Mouse (Mus musculus) left cerebral cortex, postnatal 36 days (tissue): ENCODE measurements at regions not wholly inside any gene's neighbourhood (a gene's known extent, or its start where the extent isn't known, plus 50 kb on each side); places are given as distances from the start of the nearest gene placed in this dataset.

Source experiments
- DNase-seq, 2 experiments: peaks; one replicate each; pipeline ENCODE4 v3.0.0; 2021 to 2022; ENCODE audit warnings: low spot score in 2 of 2, mixed read lengths in 1 of 2
- intact Hi-C: fragments of 180-260 bp; cut with DNase I; formaldehyde crosslinking; loops from one replicate; pipeline ENCODE4 v1.15.1; 2025

DNA sequence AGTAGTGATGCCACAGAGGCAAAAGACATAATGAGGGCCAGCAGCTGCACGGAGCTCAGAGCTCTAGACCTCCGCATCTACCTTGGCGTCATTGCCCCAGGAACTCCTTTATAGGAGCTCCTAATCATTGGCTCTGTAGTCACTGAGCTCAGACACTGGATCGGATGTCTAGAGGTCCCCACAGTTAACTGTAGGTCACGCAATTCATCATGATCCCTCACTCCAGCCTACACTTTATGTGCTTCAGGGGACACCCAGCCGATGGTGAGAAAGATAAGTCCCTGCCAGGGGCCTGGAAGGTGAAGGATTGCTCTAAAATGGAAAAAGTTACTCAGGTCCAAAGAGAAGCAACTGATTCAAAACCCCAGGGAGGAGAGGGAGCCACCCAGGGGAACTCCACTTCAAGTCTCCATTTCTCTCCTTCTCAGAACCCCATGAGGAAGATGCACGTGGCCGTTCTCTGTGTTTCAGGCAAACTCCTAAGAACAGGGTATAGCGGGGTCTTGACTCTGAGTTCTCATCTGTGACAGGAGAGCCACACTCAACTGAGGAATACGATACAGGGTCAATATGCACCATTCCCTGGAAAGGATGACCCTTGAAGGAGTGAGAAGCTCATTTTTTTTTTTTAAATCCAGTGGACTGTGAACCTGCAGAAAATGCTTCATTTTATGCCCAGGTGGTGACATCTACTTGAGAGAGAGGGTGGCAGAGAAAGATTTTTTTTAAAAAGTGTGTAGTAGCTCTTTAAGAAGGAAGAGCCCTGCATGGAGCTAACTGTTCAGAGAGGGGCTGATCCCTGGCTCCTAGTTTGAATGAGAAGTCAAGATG lies 200.7 kb upstream of the Six2 start:
- intact Hi-C loops, result no loop called here
- no peak for DNase-seq

GRCm38 (mm10) chr17:85886675-85887074 lies 198.6 kb upstream of the Six2 start:
- intact Hi-C loops, result no loop called here

DNA sequence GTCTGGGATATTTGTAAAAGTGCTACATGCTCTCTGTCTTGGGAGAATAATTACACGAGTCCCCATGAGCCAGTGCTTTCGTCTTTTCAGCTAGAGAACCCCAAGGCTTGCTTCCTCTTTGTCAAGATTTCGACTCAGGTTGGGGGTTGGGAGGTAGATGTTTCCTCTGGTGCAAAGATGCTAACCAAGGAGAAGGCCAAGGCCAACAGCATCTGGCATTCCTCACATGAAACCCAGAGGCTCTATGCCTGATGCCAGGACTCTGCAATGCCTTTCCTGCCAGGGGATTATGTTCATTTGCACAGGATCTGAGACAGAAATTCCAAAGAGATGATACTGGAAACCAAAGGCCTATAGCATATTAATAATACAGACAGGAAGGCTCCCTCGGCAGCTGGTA lies 198.2 kb upstream of the Six2 start:
- DNase-seq, result no peak
- intact Hi-C loops, result no loop called here

More at GRCm38 (mm10) chr17:85886675-85887074, 198.6 kb upstream of the Six2 start:
- no peak for DNase-seq

DNA sequence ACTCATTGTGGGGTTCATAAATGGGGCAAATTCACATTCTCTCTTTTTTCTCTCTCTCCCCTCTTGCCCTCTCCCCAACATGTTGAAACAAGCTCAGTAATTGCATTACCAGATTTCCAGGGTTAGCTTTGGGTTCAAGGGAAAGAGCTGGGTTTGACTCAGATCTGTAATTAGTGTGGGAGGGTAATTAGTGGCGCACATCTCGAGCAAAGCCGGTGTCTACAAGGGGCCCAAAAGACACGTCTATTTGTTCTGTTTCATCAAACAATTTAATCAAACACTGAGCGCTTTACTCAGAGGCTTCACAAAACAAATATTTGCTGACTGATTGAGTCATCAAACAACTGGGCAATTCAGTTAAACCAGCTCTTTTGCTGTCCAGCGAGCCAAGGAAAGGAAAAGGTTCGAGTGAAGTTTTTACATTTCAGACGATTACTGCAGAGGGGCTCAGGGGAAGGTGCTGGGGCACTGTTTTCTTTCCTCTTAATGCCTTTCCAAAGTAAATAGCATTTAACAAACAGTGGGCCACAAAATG lies 193.6 kb upstream of the Six2 start:
- intact Hi-C loops, result no loop called here
- no peak for DNase-seq

DNA sequence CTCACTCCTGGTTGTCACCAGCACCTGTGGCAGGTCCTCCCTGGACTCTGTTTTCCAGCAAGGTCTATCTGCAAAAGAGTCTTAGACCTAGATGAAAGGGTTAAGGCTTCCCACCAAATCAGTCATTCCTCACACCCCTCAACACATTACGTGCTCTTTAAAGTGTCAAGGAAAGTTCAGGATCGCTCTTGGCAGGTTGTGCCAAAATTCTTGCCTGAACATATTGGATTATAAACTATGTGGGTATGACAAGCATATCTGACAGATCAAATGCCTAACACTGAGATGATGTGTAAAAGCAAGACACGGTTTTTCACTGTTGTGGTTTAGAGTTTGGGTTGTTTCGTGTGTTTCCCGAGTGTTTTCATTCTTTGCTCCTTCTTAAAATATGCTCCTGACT lies 193.0 kb upstream of the Six2 start:
- intact Hi-C loops, result no loop called here

GRCm38 (mm10) chr17:85877426-85877825 lies 189.4 kb upstream of the Six2 start:
- intact Hi-C loops, result no loop called here
- DNase-seq, result no peak

More for the DNA sequence above, 193.0 kb upstream of the Six2 start:
- DNase-seq, result no peak

DNA sequence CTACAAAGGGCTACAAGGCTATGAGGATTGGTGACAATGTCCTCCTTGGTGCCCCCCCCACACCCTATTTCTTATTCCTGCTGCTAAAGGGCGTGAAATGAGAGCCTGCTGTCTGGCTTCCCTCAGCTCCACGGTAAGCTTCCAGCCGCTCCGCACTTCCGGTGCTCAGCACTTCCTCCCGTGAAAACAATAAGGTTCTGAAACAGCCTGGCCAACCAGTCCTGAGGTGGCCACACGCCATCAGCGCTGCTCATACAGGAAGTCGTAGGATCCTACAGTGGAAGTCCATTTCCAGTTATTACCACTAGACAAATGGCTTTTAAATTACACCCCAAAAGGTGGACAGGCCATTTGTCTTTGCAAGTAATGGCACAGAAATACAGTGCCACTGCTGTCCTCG lies 188.8 kb upstream of the Six2 start:
- intact Hi-C loops, result no loop called here
- no peak for DNase-seq

DNA sequence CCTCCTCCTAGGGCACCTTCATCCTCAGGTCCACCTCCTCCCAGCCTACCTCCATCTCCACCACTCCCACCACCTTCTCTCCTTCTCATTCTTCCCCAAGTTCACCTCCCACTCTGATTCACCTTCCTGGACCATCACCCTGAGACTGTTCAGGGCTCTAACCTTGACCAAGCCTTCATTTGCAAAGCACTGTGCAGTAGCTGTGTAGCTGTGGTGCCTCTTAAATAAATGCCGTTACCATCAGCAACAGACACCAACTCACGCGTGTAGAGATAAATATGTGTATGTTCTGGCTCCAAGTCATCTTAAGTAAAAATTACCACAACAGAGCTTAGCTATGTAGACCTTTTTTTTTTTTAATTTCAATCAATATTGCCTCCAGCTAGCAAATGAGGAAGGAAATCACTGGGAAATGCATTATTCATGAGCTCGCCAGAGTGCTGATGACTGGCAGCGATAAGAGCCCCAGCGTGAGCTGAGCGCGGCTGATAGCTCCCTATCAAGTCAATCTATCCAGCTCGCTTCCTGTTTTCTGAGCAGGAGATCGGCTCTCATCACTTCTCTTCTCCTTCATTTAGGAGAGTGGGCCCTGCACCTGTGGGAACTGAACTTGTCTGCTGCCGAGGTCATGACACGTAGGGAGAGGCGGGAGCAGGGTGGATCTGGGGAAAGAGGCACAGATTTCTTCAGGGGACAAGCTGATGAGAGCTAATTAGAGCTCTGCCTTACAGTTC lies 185.9 kb upstream of the Six2 start:
- intact Hi-C loops, result no loop called here
- DNase-seq, result no peak

DNA sequence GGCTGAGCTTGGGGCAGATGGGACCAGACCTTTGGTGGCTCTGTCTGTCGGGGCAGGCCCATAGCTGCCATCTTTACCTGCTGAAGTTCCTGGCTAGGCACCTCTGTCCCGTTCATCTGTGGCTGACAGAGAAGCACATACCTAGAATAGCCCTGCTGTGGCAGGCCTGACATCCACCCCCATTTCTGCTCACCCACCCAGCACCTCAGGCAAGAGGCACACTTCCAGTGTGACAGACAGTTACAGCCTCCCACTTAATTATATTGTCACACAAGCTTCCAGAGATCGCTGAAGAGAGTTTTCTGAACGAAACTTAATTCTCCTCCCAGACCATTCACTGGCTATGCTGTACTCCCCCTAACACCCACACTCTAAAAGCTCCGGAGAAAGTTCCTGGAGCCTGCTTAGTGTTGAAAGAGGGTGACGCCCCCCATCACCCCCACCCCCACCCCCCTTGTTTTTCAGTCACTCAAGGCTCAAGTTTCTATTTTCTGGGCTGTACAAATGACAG lies 184.9 kb upstream of the Six2 start:
- intact Hi-C loops, result no loop called here
- DNase-seq, result no peak

- intact Hi-C loops, result no loop called here
Measured at GRCm38 (mm10) chr17:85870406-85870805, 182.3 kb upstream of the Six2 start.

GRCm38 (mm10) chr17:85869179-85869578 lies 181.1 kb upstream of the Six2 start:
- DNase-seq, result no peak
- intact Hi-C loops, result no loop called here

More at GRCm38 (mm10) chr17:85870406-85870805, 182.3 kb upstream of the Six2 start:
- no peak for DNase-seq

GRCm38 (mm10) chr17:85867945-85868616 lies 180.0 kb upstream of the Six2 start:
- no peak for DNase-seq
- intact Hi-C loops, result no loop called here

DNA sequence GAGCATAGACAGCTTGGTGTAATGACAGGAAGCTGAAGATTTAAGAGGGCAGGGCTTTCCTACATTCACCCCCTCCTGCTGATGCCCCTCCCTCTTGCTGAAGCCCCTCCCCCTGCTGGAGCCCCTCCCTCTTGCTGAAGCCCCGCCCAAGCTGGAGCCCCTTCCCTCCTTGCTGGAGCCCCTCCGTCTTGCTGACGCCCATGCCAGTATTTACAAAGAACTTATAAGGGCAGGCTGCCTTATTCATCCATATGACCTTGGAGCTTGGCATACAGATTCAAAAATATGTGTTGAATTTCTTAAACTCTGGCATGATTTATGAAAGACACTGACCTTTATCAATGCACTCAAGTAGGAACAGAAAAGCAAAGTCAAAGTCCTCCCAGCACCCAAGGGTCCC lies 178.5 kb upstream of the Six2 start:
- no peak for DNase-seq
- intact Hi-C loops, result no loop called here

DNA sequence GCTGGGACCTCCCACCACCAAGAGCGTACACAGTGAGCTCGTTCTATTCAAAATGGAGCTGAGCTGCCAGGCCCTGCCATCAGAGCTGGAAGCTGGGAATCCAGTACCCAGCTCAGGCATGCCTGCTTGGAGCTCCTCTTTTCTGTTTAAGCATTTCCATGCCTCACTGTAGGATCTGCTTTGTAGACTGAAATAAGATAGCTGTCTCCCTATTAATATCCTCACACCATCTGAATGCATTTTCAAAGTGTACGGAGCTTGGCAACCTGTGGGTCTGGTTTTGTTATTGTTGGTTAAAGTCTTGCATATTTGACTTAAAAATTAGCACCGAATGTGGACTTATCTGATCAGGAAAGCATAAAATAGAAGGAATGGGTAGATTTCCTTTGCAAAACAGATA lies 177.9 kb upstream of the Six2 start:
- intact Hi-C loops, result no loop called here

DNA sequence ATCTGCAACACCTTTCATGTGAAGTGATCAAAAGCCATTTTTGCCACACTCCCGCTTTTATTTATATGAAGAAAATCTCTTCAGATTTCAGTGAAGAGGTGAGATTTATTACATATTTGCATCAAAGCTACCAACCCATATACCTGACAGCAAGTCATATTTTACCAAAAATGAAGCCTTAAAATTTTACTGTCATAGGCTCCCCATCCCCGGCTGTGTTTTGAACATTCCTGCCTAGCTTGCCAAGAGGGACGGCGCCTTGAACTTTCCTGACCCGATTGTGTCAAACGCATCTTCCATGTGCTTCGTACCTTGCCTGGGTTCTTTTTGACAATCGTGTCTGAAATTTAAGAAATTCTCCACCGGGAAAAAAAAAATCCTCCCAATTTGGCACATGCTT lies 173.3 kb upstream of the Six2 start:
- DNase-seq, result no peak
- intact Hi-C loops, result no loop called here

More for the DNA sequence above, 177.9 kb upstream of the Six2 start:
- no peak for DNase-seq

- DNase-seq, result no peak
- intact Hi-C loops, result no loop called here
Measured at GRCm38 (mm10) chr17:85860797-85861196, 172.7 kb upstream of the Six2 start.

DNA sequence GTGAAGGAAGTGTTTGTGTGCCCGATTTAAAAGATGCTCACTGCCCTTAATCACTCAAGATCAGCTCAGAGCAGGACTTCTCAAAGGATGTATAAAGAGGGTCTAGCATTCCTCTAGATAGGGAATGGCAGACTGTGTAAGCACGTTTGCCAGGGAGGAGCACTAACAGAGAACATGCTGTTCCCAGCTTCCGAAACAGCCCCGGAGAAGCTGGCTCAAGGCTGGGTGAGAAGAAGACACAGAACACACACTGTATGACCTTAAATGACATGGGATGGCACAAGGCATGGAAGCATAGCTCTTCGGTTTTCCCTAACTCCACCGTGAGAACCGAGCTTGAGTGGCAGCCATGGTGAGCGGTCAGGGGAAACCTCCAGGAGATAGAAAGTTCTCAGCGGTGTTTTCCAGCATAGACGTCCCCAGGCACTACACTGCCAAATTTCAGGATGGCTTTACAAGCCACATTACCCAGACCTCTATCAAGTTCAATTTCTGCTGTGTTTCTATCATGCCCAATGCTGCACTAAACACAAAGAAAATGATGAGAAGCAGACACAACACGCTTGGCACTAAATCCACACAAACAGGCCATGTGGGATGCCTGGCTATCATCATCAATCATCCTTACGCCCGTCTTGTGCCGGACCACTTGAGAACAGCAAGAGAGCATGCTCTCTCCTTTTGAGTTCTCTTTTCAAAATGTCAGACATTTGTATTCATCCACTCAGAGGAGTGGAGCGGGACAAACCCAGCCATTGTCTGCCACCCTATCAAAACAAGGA lies 172.0 kb upstream of the Six2 start:
- intact Hi-C loops, result no loop called here
- no peak for DNase-seq

DNA sequence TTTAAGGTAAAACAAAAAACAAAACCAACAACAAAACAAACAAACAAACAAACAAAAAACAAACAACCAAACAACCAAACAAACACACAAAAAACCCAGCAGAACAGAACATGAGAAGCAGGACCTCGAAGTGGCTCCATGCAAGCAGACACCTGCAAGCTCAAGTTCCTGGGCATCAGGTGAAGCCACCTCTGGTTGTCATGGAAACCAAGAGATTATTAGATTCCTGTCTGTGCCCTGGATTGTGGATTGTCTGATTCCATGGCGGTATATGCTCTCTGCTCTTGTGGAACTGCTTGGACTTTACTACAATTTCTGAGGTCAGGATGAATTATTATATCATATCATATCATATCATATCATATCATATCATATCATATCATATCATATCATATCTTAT lies 170.4 kb upstream of the Six2 start:
- intact Hi-C loops, result no loop called here

DNA sequence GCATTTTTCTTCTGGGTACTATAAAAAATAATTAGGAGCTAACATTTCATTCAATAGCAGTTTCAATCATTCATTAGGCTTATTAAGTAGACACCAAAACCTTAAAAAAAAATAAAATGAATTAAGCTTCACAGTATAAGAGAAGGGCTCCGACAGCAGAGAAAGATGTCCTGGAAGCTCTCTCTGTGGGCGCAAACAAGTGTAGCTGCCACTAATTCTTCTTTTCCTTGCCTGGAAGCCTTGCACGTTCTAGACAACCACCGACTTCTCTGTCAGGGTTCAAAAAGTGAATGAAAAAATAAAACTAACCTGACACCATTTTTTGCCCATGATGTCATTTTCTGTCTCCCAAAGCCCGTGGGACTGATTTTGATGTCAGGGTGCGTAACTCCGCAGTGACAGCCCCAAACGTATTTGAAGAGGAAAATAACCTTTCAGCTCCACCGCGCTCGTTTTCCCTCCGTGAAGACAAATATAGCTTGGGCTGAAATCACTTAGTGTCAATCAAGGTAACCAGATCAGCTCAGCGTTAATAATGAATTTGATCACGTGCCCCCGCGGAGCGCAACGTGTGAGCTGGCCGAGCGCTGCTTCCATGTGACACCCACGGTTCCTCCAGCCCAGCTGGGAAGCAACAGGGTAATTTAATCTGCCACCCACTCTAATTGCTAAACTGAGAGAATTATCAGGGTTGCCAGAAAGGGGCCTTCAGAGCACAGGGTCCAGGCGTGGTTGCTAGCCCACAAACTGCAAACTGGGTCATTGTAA lies 169.8 kb upstream of the Six2 start:
- DNase-seq, result peak; percentile 21 to 24
- intact Hi-C loops, result no loop called here

More for the DNA sequence above, 170.4 kb upstream of the Six2 start:
- DNase-seq, result no peak
